ENCODE assay signal across 9 mouse cellular contexts in genomic region chr7:135597604-135598289, GRCm38 (mm10).
DNase-seq lines count a peak whose midpoint lies in the region; ATAC-seq and TF ChIP-seq lines count a peak whose summit lies in the region.
"Had no signal": no experiment of that assay in that cellular context is flagged by ENCODE, and none has a peak within 500 bp of the region (broad histone marks: within the 10 kb centered on the region; RNA-seq: fewer than 3 reads in every experiment).

No protein-coding gene starts in this region.

- peaks cover 42% of the 10 kb centered on the region for H3K4me1 ChIP-seq in neural tube, embryonic 13.5 days (replicated peaks)
- peaks cover 39% of the 10 kb centered on the region for H3K4me1 ChIP-seq in neural tube, embryonic 15.5 days
- peaks cover 31 to 41% of the 10 kb centered on the region in 2 experiments for H3K4me1 ChIP-seq in heart, embryonic 14.5 days (ENCODE audit: control insufficient read depth in 2 of 2, insufficient read depth in 2 of 2, low read length in 2 of 2)
- peaks cover 100% of the 10 kb centered on the region for H3K4me1 ChIP-seq in liver, embryonic 12.5 days

- no peaks in the 10 kb centered on the region for H3K9me3 ChIP-seq in neural tube, embryonic 13.5 days
- no peaks in the 10 kb centered on the region for H3K9me3 ChIP-seq in neural tube, embryonic 15.5 days (replicated peaks)
- H3K9me3 ChIP-seq in heart, embryonic 14.5 days (ENCODE audit: control insufficient read depth, low read length): no peaks in the 10 kb centered on the region
- H3K9me3 ChIP-seq in liver, embryonic 12.5 days (replicated peaks): no peaks in the 10 kb centered on the region

- H3K4me2 ChIP-seq in neural tube, embryonic 13.5 days: no peak overlapping the region
- no peak overlapping the region for H3K4me2 ChIP-seq in neural tube, embryonic 15.5 days
- peak overlapping the region; percentile 51 for H3K4me2 ChIP-seq in heart, embryonic 14.5 days (ENCODE audit: low read length)
- peak overlapping the region; percentile 53 for H3K4me2 ChIP-seq in liver, embryonic 12.5 days

- intact Hi-C loops in left cerebral cortex, adult 2 months (cut with DNase I): no loop called here

- no peak for ATAC-seq in neural tube, embryonic 13.5 days (ENCODE audit: low read depth)
- no peak for ATAC-seq in neural tube, embryonic 15.5 days (ENCODE audit: low FRiP score)
- no peak for ATAC-seq in heart, embryonic 14.5 days (ENCODE audit: insufficient number of reproducible peaks, insufficient read depth, low FRiP score, low read depth)
- no peak for ATAC-seq in liver, embryonic 12.5 days
- ATAC-seq: inflammation-experienced regulatory T-cells, adult 6 months had no signal

- no peak overlapping the region for H3K4me3 ChIP-seq in neural tube, embryonic 13.5 days
- H3K4me3 ChIP-seq in neural tube, embryonic 15.5 days (replicated peaks): no peak overlapping the region
- no peak overlapping the region for H3K4me3 ChIP-seq in heart, embryonic 14.5 days (ENCODE audit: control insufficient read depth in 1 of 2, insufficient read depth in 1 of 2, low read depth in 1 of 2, low read length in 2 of 2)
- peak overlapping the region; percentile 14; the same call in 1 of the 2 replicates for H3K4me3 ChIP-seq in liver, embryonic 12.5 days
- H3K4me3 ChIP-seq in left cerebral cortex, adult 2 months: no peak overlapping the region

- H3K27me3 ChIP-seq in neural tube, embryonic 13.5 days: no peaks in the 10 kb centered on the region
- H3K27me3 ChIP-seq in neural tube, embryonic 15.5 days (replicated peaks): no peaks in the 10 kb centered on the region
- peaks cover 9% of the 10 kb centered on the region; the same call in 1 of the 2 replicates for H3K27me3 ChIP-seq in heart, embryonic 14.5 days (ENCODE audit: control insufficient read depth, insufficient read depth, low read length)
- H3K27me3 ChIP-seq in liver, embryonic 12.5 days (replicated peaks): no peaks in the 10 kb centered on the region

- H3K36me3 ChIP-seq in neural tube, embryonic 13.5 days: no peaks in the 10 kb centered on the region
- no peaks in the 10 kb centered on the region for H3K36me3 ChIP-seq in neural tube, embryonic 15.5 days
- H3K36me3 ChIP-seq in heart, embryonic 14.5 days (ENCODE audit: control insufficient read depth, insufficient read depth, low read length): no peaks in the 10 kb centered on the region
- no peaks in the 10 kb centered on the region for H3K36me3 ChIP-seq in liver, embryonic 12.5 days

- peak; percentile 34 for DNase-seq in yolk sac, embryonic 10.5 days (ENCODE audit: low spot score)
- DNase-seq in layer of hippocampus, postnatal 10 days (ENCODE audit: low spot score in 2 of 2): no peak
- DNase-seq in left cerebral cortex, adult 2 months (ENCODE audit: extremely low spot score in 1 of 2, low spot score in 2 of 2): no peak
- DNase-seq in T-cell, adult 2 months (ENCODE audit: low spot score): no peak

- H3K9ac ChIP-seq in neural tube, embryonic 13.5 days: no peak overlapping the region
- H3K9ac ChIP-seq in neural tube, embryonic 15.5 days (replicated peaks): no peak overlapping the region
- H3K9ac ChIP-seq in heart, embryonic 14.5 days (ENCODE audit: low read length): peak overlapping the region; percentile 1; the same call in 1 of the 2 replicates
- peak overlapping the region; percentile 6; the same call in 1 of the 2 replicates for H3K9ac ChIP-seq in liver, embryonic 12.5 days

- no peak for TF ChIP-seq CTCF in left cerebral cortex, adult 2 months (IDR thresholded peaks at IDR 0.05)

- H3K27ac ChIP-seq in neural tube, embryonic 13.5 days (replicated peaks): peak overlapping the region; percentile 34; the same call in 1 of the 2 replicates
- H3K27ac ChIP-seq in neural tube, embryonic 15.5 days (replicated peaks): no peak overlapping the region; the same call in 1 of the 2 replicates
- H3K27ac ChIP-seq in heart, embryonic 14.5 days (replicated peaks in 1 of 2; ENCODE audit: control insufficient read depth in 1 of 2, insufficient read depth in 1 of 2, low read depth in 2 of 2, low read length in 2 of 2): peak overlapping the region; percentile 62 to 71
- peak overlapping the region; percentile 68 for H3K27ac ChIP-seq in liver, embryonic 12.5 days
- no peak overlapping the region for H3K27ac ChIP-seq in left cerebral cortex, adult 2 months

- WGBS in neural tube, embryonic 13.5 days: 65% methylated on average over 12 of the region's 12 CpGs
- WGBS in neural tube, embryonic 15.5 days: 70% methylated on average over 12 of the region's 12 CpGs
- 40% methylated on average over 12 of the region's 12 CpGs for WGBS in heart, embryonic 14.5 days
- WGBS in liver, embryonic 12.5 days (ENCODE audit: insufficient replicate concordance): 9% methylated on average over 12 of the region's 12 CpGs

Comparison
In these comparisons a context has a peak if more than half of its experiments do, and no peak if none do; other contexts are left out.
1. H3K27ac ChIP-seq: peak in neural tube, embryonic 13.5 days (single experiment), heart, embryonic 14.5 days (2 of 2) and liver, embryonic 12.5 days (single experiment); none in neural tube, embryonic 15.5 days (single experiment) and left cerebral cortex, adult 2 months (single experiment).
2. H3K4me2 ChIP-seq: peak in heart, embryonic 14.5 days (single experiment) and liver, embryonic 12.5 days (single experiment); none in neural tube, embryonic 13.5 days (single experiment) and neural tube, embryonic 15.5 days (single experiment).
3. H3K9ac ChIP-seq: peak in heart, embryonic 14.5 days (single experiment) and liver, embryonic 12.5 days (single experiment); none in neural tube, embryonic 13.5 days (single experiment) and neural tube, embryonic 15.5 days (single experiment).